Mouse (Mus musculus) frontal cortex, postnatal 36 days (tissue): Measurements from ENCODE around the gene Galk2.
A peak's percentile ranks its signal among the peaks of the same experiment; 100 is the strongest.

Experiments
- DNase-seq, 2 experiments: peaks; one replicate each; pipeline ENCODE4 v3.0.0; 2022; ENCODE audit warnings: low spot score in 2 of 2

Gene Galk2

GRCm38 (mm10) chr2:125941111-125941785, 82.3 kb downstream of the Galk2 start:
- DNase-seq: peak; percentile 13 to 31

GRCm38 (mm10) chr2:125943301-125943700, 84.4 kb downstream of the Galk2 start:
- no peak for DNase-seq

DNA sequence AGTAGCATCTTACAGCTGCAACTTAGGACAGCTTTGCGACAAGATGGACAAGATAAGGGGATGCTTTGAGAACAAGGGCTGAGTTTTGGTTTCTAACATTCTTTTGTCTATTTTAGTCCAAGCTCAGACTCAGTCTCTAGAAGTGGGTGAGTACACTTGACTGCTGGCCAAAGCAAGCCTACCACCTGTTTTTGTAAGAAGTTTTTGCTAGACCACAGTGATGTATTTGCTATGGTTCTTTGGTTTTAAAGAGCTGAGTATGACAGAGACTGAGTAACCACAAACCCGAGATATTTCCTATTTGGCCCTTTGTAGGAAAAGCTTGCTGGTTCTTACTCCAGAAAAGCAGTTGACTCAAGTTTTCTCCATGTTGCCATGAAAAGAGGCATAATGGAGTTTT, 89.3 kb downstream of the Galk2 start:
- DNase-seq: peak in 1 of 2 experiments; percentile 33

GRCm38 (mm10) chr2:125968811-125969210, 109.9 kb downstream of the Galk2 start:
- no peak for DNase-seq

DNA sequence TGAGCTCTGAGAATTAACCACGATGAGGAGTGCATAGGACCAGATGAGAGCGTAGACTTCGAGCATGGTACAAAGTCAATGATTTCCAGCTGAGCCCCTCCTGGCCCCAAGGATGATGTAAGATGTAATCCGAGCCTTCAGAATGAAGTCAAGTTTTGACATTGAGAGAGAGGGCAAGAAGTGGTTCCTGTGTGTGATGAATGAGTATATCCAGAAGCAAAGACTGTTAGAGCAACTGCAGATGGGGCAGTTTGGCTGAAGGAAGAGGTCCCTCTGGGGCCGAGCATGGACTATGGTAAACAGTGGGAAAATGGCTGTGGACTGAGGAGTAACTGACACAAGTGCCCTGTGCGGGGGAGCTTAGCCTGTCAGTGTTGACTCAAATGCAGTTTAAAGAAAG, 114.3 kb downstream of the Galk2 start:
- no peak for DNase-seq

GRCm38 (mm10) chr2:125975206-125975605, 116.3 kb downstream of the Galk2 start:
- no peak for DNase-seq

DNA sequence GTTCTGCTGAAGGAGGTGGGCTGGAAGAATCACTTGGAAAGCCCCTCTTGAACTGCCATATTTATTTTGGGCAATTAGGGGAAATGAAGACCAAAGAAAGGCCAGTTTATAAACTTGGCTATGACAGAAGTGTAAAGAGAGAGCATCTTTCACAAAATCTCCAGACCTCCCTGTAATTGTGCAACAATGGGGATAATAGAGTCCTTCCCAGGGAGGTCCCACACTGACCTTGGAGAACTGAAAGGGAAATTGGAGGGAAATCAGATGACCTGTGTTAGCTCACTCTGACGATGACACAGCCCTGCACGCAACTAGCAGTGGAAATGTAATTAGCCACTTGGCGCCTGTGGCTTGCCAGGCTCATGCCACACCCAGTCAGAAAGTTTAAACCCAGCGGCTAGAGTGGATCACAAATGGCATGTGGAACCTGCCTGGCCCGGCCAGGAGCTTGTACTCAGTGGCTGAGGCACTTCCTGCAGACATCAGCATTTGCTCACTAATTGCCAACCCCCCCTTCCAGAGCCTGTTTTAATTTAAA, 117.0 kb downstream of the Galk2 start:
- no peak for DNase-seq

DNA sequence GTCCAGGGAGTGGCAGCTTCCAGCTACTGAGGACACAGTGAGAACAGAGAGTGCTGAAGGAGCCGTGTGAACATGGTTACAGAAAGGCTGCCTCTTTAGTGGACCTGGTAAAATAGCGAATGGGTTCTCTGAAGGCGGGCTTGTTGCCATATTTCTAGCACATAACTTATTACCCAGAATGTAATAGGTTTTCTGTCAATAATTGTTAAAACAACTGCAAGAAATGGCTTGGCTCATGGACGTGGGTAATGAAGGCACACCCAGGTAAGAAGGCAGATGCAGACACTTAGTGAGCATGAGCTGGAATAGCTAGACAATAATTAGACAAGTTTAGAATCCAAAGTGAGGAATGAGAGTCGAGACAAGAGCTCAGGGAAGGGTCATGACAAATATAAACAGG, 143.4 kb downstream of the Galk2 start:
- DNase-seq: no peak

GRCm38 (mm10) chr2:126006088-126006487, 147.2 kb downstream of the Galk2 start:
- DNase-seq: peak; percentile 65 to 76

DNA sequence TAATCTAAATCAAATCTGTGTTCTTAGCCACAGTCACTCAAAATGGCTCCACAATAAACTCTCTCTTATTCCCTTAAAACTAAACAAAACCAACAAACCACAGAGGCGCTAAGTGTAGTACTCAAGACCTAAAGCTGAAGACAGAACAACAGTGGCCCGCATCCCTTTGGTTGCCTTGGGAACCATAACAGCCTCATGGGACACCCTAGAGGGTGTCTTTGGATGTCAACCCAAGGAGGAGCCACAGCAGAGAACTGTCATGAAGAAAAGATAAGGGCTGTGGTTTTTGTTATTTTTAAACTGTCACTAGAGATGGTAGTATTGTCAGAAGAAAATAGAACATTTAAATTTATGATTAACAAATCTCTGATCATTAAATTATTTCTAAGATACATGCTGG, 147.8 kb downstream of the Galk2 start:
- no peak for DNase-seq

- no peak for DNase-seq
These were observed 156.2 kb downstream of the Galk2 start for GRCm38 (mm10) chr2:126014989-126015710.

DNA sequence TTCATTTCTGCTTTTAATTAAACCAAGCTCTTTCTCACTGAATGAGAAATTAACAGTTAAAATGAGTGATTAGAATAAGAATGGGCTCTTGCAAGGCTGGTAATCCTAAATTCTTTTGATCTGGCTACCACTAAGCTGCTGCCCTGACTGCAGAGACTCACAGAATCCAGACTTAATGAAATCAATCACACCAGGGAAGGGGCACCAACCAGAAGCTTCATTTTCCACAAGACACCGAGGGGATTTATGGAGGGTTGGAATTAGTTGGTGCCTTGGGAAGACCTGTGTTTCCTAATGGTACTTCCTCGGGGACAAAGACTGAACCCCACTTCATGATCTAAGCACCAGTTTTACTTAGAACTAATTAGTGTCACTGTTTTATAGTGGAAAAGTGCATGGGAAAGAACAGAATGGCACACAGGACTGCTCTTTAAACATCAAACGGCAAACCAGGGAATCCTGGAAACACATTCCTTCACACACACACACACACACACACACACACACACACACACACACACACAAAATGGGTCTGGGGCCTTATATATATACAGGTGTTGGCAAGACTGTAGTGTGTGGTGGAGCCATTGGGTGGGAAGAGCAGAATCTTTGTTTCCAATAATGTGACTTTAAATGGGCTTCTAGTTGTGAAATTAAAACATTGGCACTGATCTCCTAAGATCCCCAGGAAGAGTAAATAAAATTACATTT, 157.0 kb downstream of the Galk2 start:
- DNase-seq: no peak

DNA sequence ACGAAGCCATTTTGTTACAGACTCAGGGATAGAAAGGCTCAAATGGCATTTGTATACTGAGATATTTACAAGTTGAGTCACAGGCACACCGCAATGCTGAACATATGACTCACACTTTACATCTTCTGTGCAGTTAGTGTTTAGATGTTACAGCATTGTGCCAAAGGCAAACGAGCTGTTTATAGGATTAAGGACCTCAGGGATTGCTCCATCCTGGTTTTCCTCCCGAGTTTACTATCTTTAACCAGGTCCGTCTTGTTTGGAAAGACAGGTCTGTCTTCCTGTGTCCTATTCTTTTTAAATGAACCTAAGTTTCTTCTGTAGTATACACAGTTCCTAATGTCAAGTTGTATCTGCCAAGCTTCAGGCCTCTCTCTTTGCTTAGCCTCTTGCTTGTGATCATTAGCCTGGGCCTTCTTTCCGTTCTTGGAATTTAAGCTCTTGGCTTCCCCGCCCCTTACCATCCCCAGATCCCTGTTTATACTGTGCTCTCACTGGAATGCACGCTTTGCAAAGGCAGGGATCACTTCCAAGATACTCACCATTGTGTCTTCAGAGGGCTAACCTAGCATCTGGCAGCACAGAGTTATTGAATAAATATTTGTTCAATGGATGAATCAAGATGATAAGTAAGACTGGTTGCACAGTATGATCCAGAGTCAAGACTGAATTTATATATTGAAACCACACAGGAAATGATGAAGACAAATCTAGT, 172.4 kb downstream of the Galk2 start:
- no peak for DNase-seq

DNA sequence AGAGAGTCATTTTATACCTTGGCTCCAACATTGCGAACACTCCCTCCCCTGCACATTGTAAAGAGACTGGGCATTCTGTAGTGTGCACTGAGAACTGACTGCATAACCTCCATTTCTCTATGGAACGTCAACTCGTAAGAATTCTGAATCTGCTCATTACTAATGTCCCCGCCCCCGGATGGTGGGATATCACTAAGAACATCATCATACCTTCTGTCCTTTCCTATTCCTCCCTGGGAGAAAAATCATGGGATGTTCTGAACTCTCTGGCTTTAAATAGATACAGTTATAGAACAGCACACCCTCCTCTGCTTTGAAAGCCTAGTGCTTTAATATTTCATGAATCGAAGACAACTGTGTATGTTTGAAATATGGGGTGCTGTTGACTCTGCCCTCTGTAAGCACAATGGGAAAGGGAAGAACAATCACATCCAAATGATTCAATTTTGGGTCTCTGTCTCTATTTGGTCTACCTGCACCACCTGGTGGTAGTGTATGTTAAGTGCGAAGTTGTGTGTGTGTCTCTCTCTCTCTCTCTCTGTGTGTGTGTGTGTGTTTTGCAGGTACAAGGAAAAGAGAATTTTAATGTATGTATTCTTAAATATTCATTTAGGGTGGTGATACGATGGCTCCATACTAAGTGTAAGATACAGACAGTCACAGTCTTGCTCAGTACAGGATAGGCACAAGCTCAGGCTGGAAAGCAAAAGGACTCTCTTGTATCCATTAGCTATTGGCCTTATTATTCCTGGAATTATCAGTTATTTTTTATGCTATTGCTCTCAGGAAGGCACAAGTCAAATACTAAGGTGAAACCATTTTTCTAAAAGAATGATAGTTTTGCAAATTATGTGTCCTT, 174.4 kb downstream of the Galk2 start:
- DNase-seq: peak in 1 of 2 experiments; percentile 17
